Mouse (Mus musculus): ENCODE data around the gene Senp6.
"Not testable (repeated sequence)": the region's sequence is repeated elsewhere in the genome, so short reads cannot be mapped to it uniquely, and the experiment has no call there.

The Senp6 gene

GRCm38 (mm10) chr9:80066367-80067220 is at the start of gene Senp6:
Gene Senp6 (plus strand): TSS chr9:80066903.
- peak; percentile 33 for DNase-seq (ENCODE audit: low read depth, low spot score)

- no peak for DNase-seq (ENCODE audit: low read depth, low spot score)
Measured at GRCm38 (mm10) chr9:80020429-80020828, 46.3 kb upstream of the Senp6 start.

GRCm38 (mm10) chr9:80021648-80022047 is 45.1 kb upstream of the Senp6 start:
- no peak for DNase-seq (ENCODE audit: low read depth, low spot score)

- DNase-seq (ENCODE audit: low read depth, low spot score) = no peak
Measured at GRCm38 (mm10) chr9:80022821-80023220, 43.9 kb upstream of the Senp6 start.

GRCm38 (mm10) chr9:80025347-80025746 is 41.4 kb upstream of the Senp6 start:
- DNase-seq (ENCODE audit: low read depth, low spot score) = not testable (repeated sequence)

GRCm38 (mm10) chr9:80026017-80026416 is 40.7 kb upstream of the Senp6 start:
- peak; percentile 29 for DNase-seq (ENCODE audit: low read depth, low spot score)

- DNase-seq (ENCODE audit: low read depth, low spot score) = no peak
Measured at GRCm38 (mm10) chr9:80026581-80027021, 40.1 kb upstream of the Senp6 start.

GRCm38 (mm10) chr9:80037262-80037996 is 29.3 kb upstream of the Senp6 start:
- no peak for DNase-seq (ENCODE audit: low read depth, low spot score)

GRCm38 (mm10) chr9:80037997-80038383 is 28.7 kb upstream of the Senp6 start:
- no peak for DNase-seq (ENCODE audit: low read depth, low spot score)

GRCm38 (mm10) chr9:80039296-80039815 is 27.3 kb upstream of the Senp6 start:
- no peak for DNase-seq (ENCODE audit: low read depth, low spot score)

- not testable (repeated sequence) for DNase-seq (ENCODE audit: low read depth, low spot score)
Measured at GRCm38 (mm10) chr9:80044301-80044700, 22.4 kb upstream of the Senp6 start.

GRCm38 (mm10) chr9:80049271-80049670 is 17.4 kb upstream of the Senp6 start:
- not testable (repeated sequence) for DNase-seq (ENCODE audit: low read depth, low spot score)

GRCm38 (mm10) chr9:80052951-80053350 is 13.8 kb upstream of the Senp6 start:
- DNase-seq (ENCODE audit: low read depth, low spot score) = no peak

GRCm38 (mm10) chr9:80057690-80058089 is 9.0 kb upstream of the Senp6 start:
- no peak for DNase-seq (ENCODE audit: low read depth, low spot score)

GRCm38 (mm10) chr9:80065495-80065894 is 1.2 kb upstream of the Senp6 start:
- not testable (repeated sequence) for DNase-seq (ENCODE audit: low read depth, low spot score)

GRCm38 (mm10) chr9:80067221-80068027 is 721 bp downstream of the Senp6 start:
- peak; percentile 45 for DNase-seq (ENCODE audit: low read depth, low spot score)

- peak; percentile 3 for DNase-seq (ENCODE audit: low read depth, low spot score)
Measured at GRCm38 (mm10) chr9:80068028-80068515, 1.4 kb downstream of the Senp6 start.

- DNase-seq (ENCODE audit: low read depth, low spot score) = no peak
Measured at GRCm38 (mm10) chr9:80068735-80069315, 2.1 kb downstream of the Senp6 start.

GRCm38 (mm10) chr9:80070026-80070425 is 3.3 kb downstream of the Senp6 start:
- DNase-seq (ENCODE audit: low read depth, low spot score) = no peak

GRCm38 (mm10) chr9:80071616-80072015 is 4.9 kb downstream of the Senp6 start:
- no peak for DNase-seq (ENCODE audit: low read depth, low spot score)

GRCm38 (mm10) chr9:80074067-80074466 is 7.4 kb downstream of the Senp6 start:
- no peak for DNase-seq (ENCODE audit: low read depth, low spot score)
